Mouse (Mus musculus) lung, adult 2 months (tissue): ENCODE results near the gene Has1.

Source experiments
- CTCF ChIP-seq: fragments of 200-500 bp; IDR thresholded peaks from 2 replicates; pipeline ENCODE4 v1.5.1; 2011; ENCODE audit warnings: mild to moderate bottlenecking, low read length, control low read depth; ENCODE audit not compliant: insufficient read depth
- POLR2A ChIP-seq: fragments of 200-500 bp; IDR thresholded peaks from 2 replicates; pipeline ENCODE4 v1.6.1; 2011; ENCODE audit warnings: low read depth, mild to moderate bottlenecking, control low read depth, low read length, borderline replicate concordance; ENCODE audit errors: extremely low read depth

DNA sequence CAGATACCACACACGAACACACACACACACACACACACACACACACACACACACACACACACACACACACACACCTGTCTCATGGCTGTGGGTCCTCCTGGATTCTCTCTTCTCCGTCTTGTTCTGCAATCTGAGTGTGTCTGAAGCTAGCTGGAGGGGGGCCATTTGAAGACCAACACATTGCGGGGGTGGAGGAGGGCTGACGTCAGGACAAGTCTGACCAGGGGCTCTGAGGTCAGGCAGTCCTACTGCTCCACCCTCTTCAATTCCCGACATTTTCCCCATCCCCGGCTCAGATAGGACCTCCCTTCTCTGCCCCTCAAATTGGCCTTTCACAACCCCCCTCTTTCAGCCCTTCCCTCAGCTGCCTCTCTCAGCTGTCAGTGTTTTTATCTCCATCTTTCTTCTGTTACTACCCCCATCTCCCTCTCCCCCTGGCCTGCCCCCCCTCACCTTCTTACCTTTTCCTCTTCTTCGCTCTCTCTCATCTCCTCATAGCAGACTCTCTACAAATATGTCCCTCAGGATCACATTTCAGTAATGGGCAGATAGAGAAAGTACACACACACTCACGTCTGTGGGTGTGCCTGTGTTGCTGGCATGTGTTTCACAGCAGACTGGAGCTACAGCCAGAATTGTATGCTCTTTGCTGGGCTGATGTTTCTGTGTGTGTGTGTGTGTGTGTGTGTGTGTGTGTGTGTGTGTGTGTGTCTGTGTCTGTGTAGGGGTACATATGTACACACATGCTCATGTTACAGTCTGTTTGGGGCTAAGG lies at the start of gene Has1:
- TF ChIP-seq POLR2A, result no peak
- TF ChIP-seq CTCF, result no peak
